Mouse (Mus musculus) cortical plate, adult 2 months (tissue): ENCODE results near the gene Stxbp5. TPM values are rescaled to one million over a fixed set of nuclear protein-coding genes. Genes with fewer than 3 reads are reported as not detected.
"Not testable (repeated sequence)": the region's sequence is repeated elsewhere in the genome, so short reads cannot be mapped to it uniquely, and the experiment has no call there.

Source experiments
- H3K27ac ChIP-seq: fragments of 200-500 bp; 2 replicates; pipeline ENCODE4 v1.5.1; 2012; ENCODE audit warnings: low read length, control low read depth, inconsistent platforms; ENCODE audit not compliant: insufficient read depth
- H3K4me1 ChIP-seq: fragments of 200-500 bp; 2 replicates; pipeline ENCODE4 v1.6.1; 2011; ENCODE audit warnings: low read length; ENCODE audit not compliant: control insufficient read depth, insufficient read depth
- H3K4me3 ChIP-seq: fragments of 200-500 bp; 2 replicates; pipeline ENCODE4 v1.5.1; 2011; ENCODE audit warnings: mild to moderate bottlenecking, low read length, control low read depth; ENCODE audit not compliant: insufficient read depth
- CTCF ChIP-seq: fragments of 200-500 bp; IDR thresholded peaks from 2 replicates; pipeline ENCODE4 v1.5.1; 2011; ENCODE audit warnings: mild to moderate bottlenecking, control low read depth, low read length; ENCODE audit not compliant: insufficient read depth; ENCODE audit errors: extremely low read depth
- POLR2A ChIP-seq: fragments of 200-500 bp; IDR thresholded peaks from 2 replicates; pipeline ENCODE4 v1.6.1; 2011; ENCODE audit warnings: mild to moderate bottlenecking, low read length, control low read depth; ENCODE audit not compliant: insufficient read depth; ENCODE audit errors: extremely low read depth
- polyA plus RNA-seq: library from polyadenylated mRNA; depleted of rRNA; stranded (reverse); fragments of >200 nt; gene quantifications from 2 replicates; pipeline ENCODE4 v1.2.3, GENCODE M21; 2012

The Stxbp5 gene
- polyA plus RNA-seq, 1 experiment, result 31.9 TPM

DNA sequence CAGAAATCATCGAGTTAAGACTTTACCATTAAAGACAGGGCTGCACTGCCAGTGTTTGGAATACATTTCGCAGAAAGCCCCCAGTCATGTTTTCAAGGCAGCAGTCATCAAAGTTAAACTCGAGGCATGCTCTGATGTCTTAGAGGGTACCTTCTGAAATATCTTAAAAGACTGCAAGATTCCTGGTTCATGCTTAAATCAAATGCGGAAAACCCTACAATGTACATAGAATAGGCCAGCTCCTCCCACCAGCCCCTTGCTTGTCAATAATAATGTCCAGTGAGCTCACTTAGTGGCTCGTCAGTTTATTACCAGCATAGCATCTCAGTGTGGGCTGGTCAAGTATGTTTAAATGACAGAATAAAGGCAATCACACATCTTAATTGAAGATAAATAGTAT is 3.0 kb downstream of the Stxbp5 start:
- Histone ChIP-seq H3K27ac (no peak overlapping the region), H3K4me1 (peaks cover 8% of the 10 kb centered on the region), H3K4me3 (peak overlapping the region; percentile 71)
- TF ChIP-seq CTCF, result no peak
- TF ChIP-seq POLR2A, result no peak

DNA sequence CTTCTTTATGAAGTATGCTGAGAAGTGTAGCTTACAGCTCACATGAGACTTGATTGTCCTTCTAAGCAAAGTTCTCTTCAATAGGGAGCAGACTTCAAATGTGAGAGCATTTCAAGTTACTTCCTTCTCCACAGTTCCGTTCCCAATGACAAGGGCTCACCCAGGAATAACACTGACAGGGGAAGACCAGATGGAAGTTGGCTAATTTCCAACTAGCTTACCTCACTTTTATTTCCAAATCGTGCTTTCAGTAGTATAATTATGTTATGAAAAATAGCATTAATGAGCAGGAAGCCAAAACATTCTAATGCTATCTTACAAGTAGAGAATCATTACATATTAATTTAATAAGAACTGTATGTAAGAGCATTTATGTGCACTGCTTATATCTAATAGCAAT is 7.3 kb downstream of the Stxbp5 start:
- TF ChIP-seq POLR2A, result no peak
- no peak for TF ChIP-seq CTCF
- peaks cover 12% of the 10 kb centered on the region for H3K4me1 ChIP-seq
- no peak overlapping the region for H3K4me3 ChIP-seq
- no peak overlapping the region for H3K27ac ChIP-seq

DNA sequence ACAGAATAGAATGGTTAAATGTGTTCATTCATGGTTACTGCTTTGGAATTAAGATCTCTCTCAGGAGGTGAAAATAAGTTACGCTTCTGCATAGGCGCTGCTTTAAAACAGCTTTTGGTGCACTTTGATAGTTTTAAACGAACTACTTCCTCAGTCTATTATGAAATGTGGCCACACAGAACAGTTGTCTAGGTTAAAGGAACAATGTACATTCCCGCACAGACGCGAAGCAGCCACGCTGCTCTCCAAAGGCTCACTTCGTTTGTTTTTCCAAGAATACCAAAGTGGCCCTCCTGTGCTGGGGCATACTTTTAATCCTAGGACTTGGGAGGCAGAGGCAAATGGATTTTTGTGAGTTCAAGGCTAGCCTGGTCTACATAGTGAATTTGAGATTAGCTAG is 11.2 kb downstream of the Stxbp5 start:
- no peak overlapping the region for H3K4me3 ChIP-seq
- no peak for TF ChIP-seq POLR2A
- no peak for TF ChIP-seq CTCF
- H3K27ac ChIP-seq, result no peak overlapping the region
- H3K4me1 ChIP-seq, result peaks cover 10% of the 10 kb centered on the region

DNA sequence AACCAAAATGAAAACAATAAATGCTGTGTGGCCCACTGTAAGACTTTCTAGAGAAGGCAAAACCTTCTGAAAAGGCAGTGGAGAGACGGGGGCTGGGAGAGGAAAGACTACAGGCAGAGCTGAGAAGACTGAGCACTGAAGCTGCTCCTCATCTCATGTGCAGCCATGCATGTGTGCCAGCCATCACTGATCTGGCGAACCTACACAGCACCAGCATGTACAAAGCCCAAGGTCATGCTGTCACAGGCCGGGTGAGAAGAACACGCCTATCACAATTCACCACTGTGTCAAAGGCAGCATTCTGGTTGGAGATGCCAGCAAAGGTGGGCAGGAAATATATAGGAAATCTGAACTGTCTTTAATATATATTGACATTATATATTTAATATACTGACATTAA is 12.2 kb downstream of the Stxbp5 start:
- Histone ChIP-seq H3K27ac (no peak overlapping the region), H3K4me1 (peaks cover 8% of the 10 kb centered on the region; the same call in 1 of the 2 replicates), H3K4me3 (no peak overlapping the region)
- TF ChIP-seq POLR2A (no peak), CTCF (no peak)

DNA sequence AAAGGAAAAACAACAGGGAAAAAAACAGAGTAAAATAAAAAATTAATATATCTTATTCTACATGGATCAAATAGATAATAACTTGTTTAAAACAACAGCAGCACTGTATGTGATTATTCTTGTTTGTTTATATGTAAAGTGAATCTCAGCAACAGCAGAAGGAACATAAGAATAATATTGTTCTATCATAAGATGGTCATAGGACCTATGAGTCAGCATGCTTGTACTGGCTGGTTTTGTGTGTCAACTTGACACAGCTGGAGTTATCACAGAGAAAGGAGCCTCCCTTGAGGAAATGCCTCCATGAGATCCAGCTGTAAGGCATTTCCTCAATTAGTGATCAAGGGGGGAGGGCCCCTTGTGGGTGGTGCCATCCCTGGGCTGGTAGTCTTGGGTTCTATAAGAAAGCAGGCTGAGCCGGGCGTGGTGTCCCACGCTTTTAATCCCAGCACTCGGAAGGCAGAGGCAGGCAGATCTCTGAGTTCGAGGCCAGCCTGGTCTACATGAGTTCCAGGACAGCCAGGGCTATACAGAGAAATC is 19.0 kb downstream of the Stxbp5 start:
- H3K4me3 ChIP-seq, H3K27ac ChIP-seq: not testable (repeated sequence)

DNA sequence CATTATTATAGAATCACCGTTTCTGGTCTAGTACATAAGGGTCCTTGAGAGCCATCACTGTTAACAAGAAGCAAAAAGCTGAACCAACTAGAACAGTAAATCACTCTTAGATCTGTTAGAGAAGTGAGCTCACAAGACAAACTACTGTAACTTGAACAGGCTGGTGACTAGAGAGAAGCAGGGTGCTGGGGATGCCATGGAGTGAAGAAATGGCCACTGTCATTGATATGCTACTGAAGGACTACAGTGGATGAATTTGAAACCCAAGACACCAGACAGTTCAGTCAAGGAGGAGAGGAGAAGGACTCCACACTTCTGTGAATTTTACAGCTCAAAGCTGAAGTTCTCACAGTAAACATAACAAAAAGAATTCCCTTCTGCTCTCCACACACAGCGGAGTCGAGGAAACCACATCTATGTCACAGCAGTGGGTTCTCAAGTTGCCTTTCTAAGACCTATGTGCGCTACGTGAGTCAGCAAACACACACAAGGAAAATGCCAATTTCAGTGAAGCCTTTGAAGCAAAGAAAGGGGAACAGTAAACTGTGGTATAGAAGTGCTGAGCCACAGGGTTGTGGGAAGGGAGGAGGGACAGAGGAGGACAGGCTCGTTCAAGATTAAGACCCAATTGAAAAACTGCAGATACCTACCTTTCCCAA is 20.7 kb downstream of the Stxbp5 start:
- no peak overlapping the region for H3K27ac ChIP-seq
- H3K4me1 ChIP-seq, result peaks cover 5% of the 10 kb centered on the region
- TF ChIP-seq POLR2A, result no peak
- no peak for TF ChIP-seq CTCF
- H3K4me3 ChIP-seq, result no peak overlapping the region

More for the DNA sequence above, 19.0 kb downstream of the Stxbp5 start:
- H3K4me1 ChIP-seq, result not testable (repeated sequence)

DNA sequence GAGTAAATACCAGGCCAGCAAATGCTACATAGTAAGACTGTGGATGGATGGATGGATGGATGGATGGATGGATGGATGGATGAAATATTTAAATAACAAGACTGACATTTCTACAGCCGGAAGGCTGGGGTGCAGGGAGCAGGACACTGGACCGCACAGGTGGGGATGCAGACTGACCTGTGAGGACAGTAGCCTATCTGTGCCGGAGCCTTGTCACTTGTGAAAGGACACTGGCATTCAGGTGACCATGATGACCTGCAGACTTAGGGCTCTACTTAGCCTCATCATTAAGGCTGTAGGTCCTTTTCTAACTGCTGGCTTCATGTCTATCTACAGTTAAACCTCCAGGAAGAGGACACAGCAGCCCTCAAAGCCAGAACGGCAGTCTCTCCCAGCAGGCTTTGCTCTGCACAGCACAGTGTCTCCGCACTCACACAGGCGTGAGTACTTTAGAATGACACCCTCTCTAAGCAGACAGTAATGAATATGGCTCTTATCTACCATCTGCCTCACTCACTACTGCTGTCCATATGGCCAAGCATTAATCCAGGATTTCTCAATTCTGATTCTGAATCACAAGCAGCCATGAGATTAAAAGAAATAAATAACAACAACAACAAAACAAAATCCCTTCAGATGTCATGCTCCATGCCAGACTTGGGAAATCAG is 21.9 kb downstream of the Stxbp5 start:
- Histone ChIP-seq H3K4me3 (no peak overlapping the region), H3K4me1 (peaks cover 5% of the 10 kb centered on the region), H3K27ac (peak overlapping the region; percentile 46; the same call in 1 of the 2 replicates)
- TF ChIP-seq CTCF (no peak), POLR2A (no peak)

DNA sequence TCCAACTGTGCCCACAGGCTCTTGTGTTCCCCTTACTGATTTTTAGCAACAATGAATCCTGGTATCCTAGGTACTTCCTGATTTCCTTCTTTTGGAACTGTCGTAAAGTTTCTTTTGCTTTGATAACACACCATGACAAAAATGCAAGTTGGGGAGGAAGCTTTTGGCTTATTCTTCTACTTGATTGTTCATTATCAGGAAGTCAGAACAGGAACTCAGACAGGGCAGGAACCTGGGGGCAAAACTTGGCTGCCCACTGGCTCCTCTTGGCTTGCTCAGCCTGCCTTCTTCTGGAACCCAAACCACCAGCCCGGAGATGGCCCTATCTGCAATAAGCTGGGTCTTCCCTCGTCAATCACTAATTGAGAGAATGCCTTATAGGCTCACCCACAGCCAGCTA is 25.0 kb downstream of the Stxbp5 start:
- Histone ChIP-seq H3K4me1 (peaks cover 5% of the 10 kb centered on the region), H3K27ac (no peak overlapping the region), H3K4me3 (no peak overlapping the region)
- TF ChIP-seq CTCF (no peak), POLR2A (no peak)

DNA sequence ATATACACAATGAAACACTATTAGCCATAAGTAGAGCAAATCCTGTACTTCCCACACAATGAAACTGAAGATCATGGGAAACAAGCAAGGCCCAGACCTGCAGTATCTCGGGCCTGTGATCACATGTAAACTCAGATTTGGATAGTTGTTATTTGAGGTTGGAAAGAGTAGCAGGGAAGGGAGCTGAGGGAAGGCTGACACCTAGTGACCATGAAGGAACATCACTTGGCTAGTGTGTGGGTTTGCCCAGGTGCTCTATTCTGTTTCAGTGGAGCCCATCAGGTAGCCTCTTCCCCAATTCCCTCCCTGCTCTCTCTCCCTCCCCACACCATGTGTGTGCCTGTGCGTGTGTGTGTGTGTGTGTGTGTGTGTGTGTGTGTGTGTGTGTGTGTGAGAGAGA is 28.7 kb downstream of the Stxbp5 start:
- peak; percentile 45; the same call in 1 of the 2 replicates for TF ChIP-seq CTCF
- no peak for TF ChIP-seq POLR2A
- Histone ChIP-seq H3K4me1 (no peaks in the 10 kb centered on the region; the same call in 1 of the 2 replicates), H3K27ac (no peak overlapping the region), H3K4me3 (no peak overlapping the region)

DNA sequence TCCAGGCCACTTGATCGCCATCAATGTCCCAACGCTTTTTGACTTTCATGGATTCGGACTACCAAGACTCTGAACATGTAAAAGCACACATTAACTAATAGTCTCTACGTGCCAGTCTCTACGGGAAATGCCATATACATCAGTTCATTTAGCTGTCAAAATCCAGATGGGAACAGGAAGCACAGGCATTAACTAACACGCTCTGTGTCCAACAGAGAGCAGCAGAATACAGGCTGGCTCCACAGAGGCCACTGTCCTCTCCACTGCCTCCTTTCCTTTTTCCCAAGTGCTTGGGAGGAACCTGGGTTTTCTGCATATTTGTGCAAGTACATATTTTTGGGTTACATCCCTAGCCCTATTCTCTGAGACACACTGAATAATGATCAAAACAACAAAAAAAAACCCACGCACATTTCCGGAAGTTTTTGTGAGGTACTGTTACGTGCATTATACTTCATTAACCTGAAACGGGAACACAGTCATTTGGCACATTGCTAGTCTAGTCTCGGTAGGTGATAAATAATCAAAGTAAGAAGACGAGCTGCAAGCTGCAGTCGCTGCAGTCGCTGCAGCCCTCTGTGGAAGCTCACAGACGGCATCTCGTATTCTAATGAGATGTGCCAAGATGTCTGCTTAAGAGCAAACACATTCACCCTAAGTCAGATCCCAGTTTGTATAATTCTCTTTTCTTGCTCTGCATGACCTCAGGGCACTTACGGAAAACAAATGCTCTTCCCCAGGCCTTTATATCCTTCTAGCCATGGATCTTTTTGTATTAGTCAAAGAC is 33.9 kb downstream of the Stxbp5 start:
- peaks cover 1% of the 10 kb centered on the region; the same call in 1 of the 2 replicates for H3K4me1 ChIP-seq
- H3K4me3 ChIP-seq, result no peak overlapping the region
- H3K27ac ChIP-seq, result no peak overlapping the region
- TF ChIP-seq POLR2A (no peak), CTCF (no peak)
